Mouse (Mus musculus) ovary, adult 2 months (tissue): ENCODE measurements around the gene Olfr1212. TPM values are rescaled to one million over a fixed set of nuclear protein-coding genes. Genes with fewer than 3 reads are reported as not detected.

ENCODE experiments used
- polyA plus RNA-seq: library from polyadenylated mRNA; depleted of rRNA; stranded (reverse); fragments of >200 nt; gene quantifications from 2 replicates; pipeline ENCODE4 v1.2.3, GENCODE M21; 2012; rRNA removed

Gene Olfr1212
- polyA plus RNA-seq = not detected in 2 replicates

DNA sequence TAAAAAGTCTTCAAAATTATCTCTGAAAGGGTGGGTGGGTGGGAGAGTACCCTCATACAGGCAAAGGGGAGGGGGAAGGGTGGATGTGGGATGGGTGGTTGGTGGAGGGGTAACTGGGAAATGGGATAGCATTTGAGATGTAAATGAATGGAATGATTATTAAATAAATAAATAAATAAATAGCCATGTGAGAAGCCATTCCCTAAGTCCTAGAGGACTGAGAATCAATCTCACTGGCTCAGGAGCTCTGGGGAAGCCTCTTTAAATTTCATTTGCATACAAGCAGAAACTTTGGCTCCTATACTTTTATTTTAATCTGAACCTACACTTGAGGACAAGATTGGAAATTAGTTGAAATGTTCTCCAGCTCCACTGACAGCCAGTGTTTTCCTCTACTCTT lies at the start of gene Olfr1212:
Gene Olfr1212 (plus strand): TSS at position 301 of the 400 bp plus-strand sequence.

DNA sequence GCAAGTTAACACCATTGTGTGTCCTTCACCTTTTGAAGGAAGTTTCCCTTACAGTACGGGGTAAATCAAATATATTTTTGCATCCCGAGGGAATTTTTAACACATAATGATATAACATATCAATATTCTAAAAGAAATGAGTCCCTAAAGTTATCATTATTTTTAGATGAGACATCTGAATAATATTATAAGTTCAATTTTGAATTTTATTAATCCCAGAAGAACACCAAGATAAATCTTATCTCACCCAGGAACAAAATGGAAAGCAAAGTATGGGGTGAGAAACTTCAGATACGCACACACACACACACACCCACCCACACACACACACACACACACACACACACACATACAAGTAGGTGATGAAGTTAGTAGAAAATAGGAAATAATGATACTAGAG lies 38.7 kb upstream of the Olfr1212 start, which contains the start of gene Olfr1209:
Gene Olfr1209 (minus strand): TSS at position 101 of the 400 bp plus-strand sequence.

DNA sequence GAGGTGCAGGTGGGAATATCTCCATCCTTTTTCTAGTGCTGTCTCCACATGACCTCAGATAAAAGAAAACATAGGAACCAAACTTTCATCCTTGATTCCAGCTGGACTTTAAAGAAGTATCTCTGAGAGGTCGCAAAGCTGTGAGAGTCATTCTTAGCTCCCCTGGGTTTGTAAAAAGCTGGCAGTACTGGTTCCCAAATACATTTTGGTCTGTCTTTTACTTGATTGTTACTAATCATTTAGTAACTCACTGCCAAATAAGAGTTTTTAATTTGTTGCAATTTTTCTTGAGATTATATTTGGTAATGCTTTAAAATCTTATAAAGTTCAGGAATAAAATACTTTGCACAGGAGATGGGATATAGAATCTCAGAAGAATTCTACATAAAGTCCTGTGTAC lies 15.8 kb upstream of the Olfr1212 start, which contains the start of gene Olfr1211:
Gene Olfr1211 (minus strand): TSS at position 101 of the 400 bp plus-strand sequence.

DNA sequence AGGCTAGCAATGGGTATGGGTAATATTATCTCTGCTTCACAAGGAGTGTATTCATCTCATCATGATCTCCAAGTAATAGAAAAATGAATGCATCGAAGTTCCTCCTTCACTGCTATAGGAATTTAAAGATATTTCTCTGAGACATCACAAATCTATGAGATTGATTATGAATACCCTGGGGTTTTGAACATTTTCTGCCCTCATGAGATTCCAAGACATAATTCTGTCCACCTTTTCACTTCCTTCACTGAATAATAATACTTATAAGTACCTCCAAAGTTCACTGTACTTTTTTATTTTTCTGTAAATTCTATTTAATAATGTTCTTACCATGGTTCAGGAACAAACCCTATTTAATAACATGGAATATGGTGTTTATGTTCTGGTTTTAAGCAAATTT lies 26.4 kb downstream of the Olfr1212 start, which contains the start of gene Gm13762:
Gene Gm13762 (minus strand): TSS at position 101 of the 400 bp plus-strand sequence.

DNA sequence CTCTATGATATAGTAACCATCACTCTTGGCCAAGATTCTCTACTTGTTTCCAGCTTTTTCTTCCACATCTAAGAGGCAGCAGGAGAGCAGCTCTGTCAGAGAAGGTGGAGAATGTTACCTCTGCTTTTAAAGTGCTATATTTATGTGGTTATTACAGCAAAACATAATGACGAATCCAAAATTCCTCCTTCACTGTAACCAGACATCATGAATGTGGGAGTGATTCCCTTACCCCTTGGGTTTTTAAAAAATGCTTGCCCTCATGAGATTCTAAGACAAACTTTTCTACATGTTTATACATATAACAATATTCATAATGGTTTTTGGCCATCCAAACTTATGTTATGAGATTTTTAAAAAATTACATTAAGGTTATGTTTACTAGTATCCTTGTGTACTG lies 38.8 kb downstream of the Olfr1212 start, which contains the start of gene Olfr1214:
Gene Olfr1214 (minus strand): TSS at position 101 of the 400 bp plus-strand sequence.

DNA sequence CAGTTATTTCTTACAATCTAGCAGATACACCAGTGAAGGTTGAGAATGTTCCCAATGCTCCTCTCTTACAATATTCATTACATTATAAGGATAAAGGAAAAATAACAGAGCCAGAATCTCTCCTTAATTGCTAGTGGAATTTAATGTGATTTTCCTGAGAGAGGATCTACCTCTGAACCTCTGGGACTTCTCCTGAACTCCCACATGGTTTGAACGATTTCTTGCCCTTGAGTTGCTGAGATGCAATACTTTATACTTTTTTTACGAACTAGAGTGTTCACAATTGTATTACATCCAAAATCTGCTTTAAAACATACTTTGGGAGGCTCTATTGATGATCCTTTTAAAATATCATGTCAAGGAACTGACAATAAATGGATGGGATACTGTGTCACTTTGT lies 53.1 kb downstream of the Olfr1212 start, which contains the start of gene Olfr1215:
Gene Olfr1215 (minus strand): TSS at position 101 of the 400 bp plus-strand sequence.

Other genes starting within 250 kb of the Olfr1212 start
- not detected in 2 replicates for gene Olfr1196, start 249.4 kb upstream of the Olfr1212 start, polyA plus RNA-seq
- not detected in 2 replicates for gene Olfr1197, start 221.6 kb upstream of the Olfr1212 start, polyA plus RNA-seq
- not detected in 2 replicates for gene Olfr1198, start 202.6 kb upstream of the Olfr1212 start, polyA plus RNA-seq
- not detected in 2 replicates for gene Olfr1199, start 193.5 kb upstream of the Olfr1212 start, polyA plus RNA-seq
- not detected in 2 replicates for gene Olfr1200, start 183.5 kb upstream of the Olfr1212 start, polyA plus RNA-seq
- gene Olfr1201, start 160.9 kb upstream of the Olfr1212 start, polyA plus RNA-seq = not detected in 2 replicates
- gene Olfr1202, start 139.5 kb upstream of the Olfr1212 start, polyA plus RNA-seq = not detected in 2 replicates
- not detected in 2 replicates for gene Olfr1205, start 124.2 kb upstream of the Olfr1212 start, polyA plus RNA-seq
- gene Olfr1204, start 104.7 kb upstream of the Olfr1212 start, polyA plus RNA-seq = not detected in 2 replicates
- not detected in 2 replicates for gene Olfr1206, start 90.7 kb upstream of the Olfr1212 start, polyA plus RNA-seq
- gene Olfr1208, start 51.7 kb upstream of the Olfr1212 start, polyA plus RNA-seq = not detected in 2 replicates
- gene Olfr1209, start 38.8 kb upstream of the Olfr1212 start, polyA plus RNA-seq = not detected in 2 replicates
- not detected in 2 replicates for gene Olfr1211, start 15.9 kb upstream of the Olfr1212 start, polyA plus RNA-seq
- not detected in 2 replicates for gene Gm13762, start 26.3 kb downstream of the Olfr1212 start, polyA plus RNA-seq
- not detected in 2 replicates for gene Olfr1214, start 38.7 kb downstream of the Olfr1212 start, polyA plus RNA-seq
- not detected in 2 replicates for gene Olfr1215, start 53.0 kb downstream of the Olfr1212 start, polyA plus RNA-seq
- not detected in 2 replicates for gene Olfr1216, start 64.4 kb downstream of the Olfr1212 start, polyA plus RNA-seq
- not detected in 2 replicates for gene Olfr1217, start 78.1 kb downstream of the Olfr1212 start, polyA plus RNA-seq
- not detected in 2 replicates for gene Olfr1218, start 107.2 kb downstream of the Olfr1212 start, polyA plus RNA-seq
- gene Olfr1219, start 129.5 kb downstream of the Olfr1212 start, polyA plus RNA-seq = not detected in 2 replicates
- not detected in 2 replicates for gene Olfr1220, start 152.9 kb downstream of the Olfr1212 start, polyA plus RNA-seq
- gene Olfr1221, start 163.3 kb downstream of the Olfr1212 start, polyA plus RNA-seq = not detected in 2 replicates
- not detected in 2 replicates for gene Olfr1222, start 179.1 kb downstream of the Olfr1212 start, polyA plus RNA-seq
- gene Olfr1223, start 197.6 kb downstream of the Olfr1212 start, polyA plus RNA-seq = not detected in 2 replicates
- not detected in 2 replicates for gene Olfr1224-ps1, start 210.1 kb downstream of the Olfr1212 start, polyA plus RNA-seq
- gene Olfr1225, start 220.7 kb downstream of the Olfr1212 start, polyA plus RNA-seq = not detected in 2 replicates
- gene Olfr1226, start 246.1 kb downstream of the Olfr1212 start, polyA plus RNA-seq = not detected in 2 replicates